Mouse (Mus musculus) forebrain, embryonic 15.5 days (tissue): Measurements from ENCODE around the gene Ttc34. TPM values are rescaled to one million over a fixed set of nuclear protein-coding genes. Genes with fewer than 3 reads are reported as not detected.

Experiments
- ATAC-seq: fragments of 200-750 bp; cut with Nextera tagmentation; replicated peaks from 2 replicates; pipeline ENCODE4 v1.8.0; 2017; ENCODE audit warnings: mild to moderate bottlenecking, moderate TSS enrichment, moderate library complexity
- H3K27ac ChIP-seq: fragments of 300-500 bp; sonication (generic); replicated peaks from 2 replicates; pipeline ENCODE4 v1.5.1; 2015; ENCODE audit warnings: mild to moderate bottlenecking, inconsistent platforms
- H3K27me3 ChIP-seq: fragments of 300-500 bp; sonication (generic); 2 replicates; pipeline ENCODE4 v1.6.1; 2015; ENCODE audit warnings: inconsistent platforms
- H3K36me3 ChIP-seq: fragments of 300-500 bp; sonication (generic); 2 replicates; pipeline ENCODE4 v1.6.1; 2015; ENCODE audit warnings: mild to moderate bottlenecking, inconsistent platforms
- H3K4me1 ChIP-seq: fragments of 300-500 bp; sonication (generic); 2 replicates; pipeline ENCODE4 v1.6.1; 2015; ENCODE audit warnings: inconsistent platforms
- H3K4me2 ChIP-seq: fragments of 300-500 bp; sonication (generic); replicated peaks from 2 replicates; pipeline ENCODE4 v1.6.1; 2015; ENCODE audit warnings: mild to moderate bottlenecking, inconsistent platforms
- H3K4me3 ChIP-seq: fragments of 300-500 bp; sonication (generic); 2 replicates; pipeline ENCODE4 v1.5.1; 2015; ENCODE audit warnings: mild to moderate bottlenecking, inconsistent platforms
- H3K9ac ChIP-seq: fragments of 300-500 bp; sonication (generic); replicated peaks from 2 replicates; pipeline ENCODE4 v1.6.1; 2015; ENCODE audit warnings: mild to moderate bottlenecking, inconsistent platforms
- H3K9me3 ChIP-seq: fragments of 300-500 bp; sonication (generic); 2 replicates; pipeline ENCODE4 v1.6.1; 2016; ENCODE audit warnings: inconsistent platforms
- WGBS: fragments of 180-500 bp; shearing (Covaris S2); methylation state at CpG from one replicate; pipeline ENCODE4 v1.1.7; 2015; ENCODE audit warnings: mixed read lengths; 5-methylcytosine and 5-hydroxymethylcytosine counted together
- polyA plus RNA-seq: library from polyadenylated mRNA; unstranded; fragments of >200 nt; fragmentation: Nextera tagmentation; extraction: Ambion mirVana; gene quantifications from 2 replicates; pipeline ENCODE4 v1.2.1, GENCODE M21; 2015

Ttc34 gene
- polyA plus RNA-seq: 1.3 TPM in 2 replicates

- ATAC-seq: no peak
- Histone ChIP-seq H3K27me3 (peaks cover 40% of the 10 kb centered on the region), H3K9ac (no peak within 1 kb of the TSS), H3K4me3 (no peak within 1 kb of the TSS), H3K36me3 (no peaks in the 10 kb centered on the region), H3K4me1 (peaks cover 4% of the 10 kb centered on the region; the same call in 1 of the 2 replicates), H3K27ac (no peak within 1 kb of the TSS), H3K9me3 (no peaks in the 10 kb centered on the region), H3K4me2 (no peak within 1 kb of the TSS)
- WGBS: 33% methylated on average over 2 of the region's 2 CpGs
Observed at GRCm38 (mm10) chr4:154837170-154837569, at the start of gene Ttc34. TSS of gene Ttc34 (plus strand) at chr4:154837459.

- no peak overlapping the region for H3K27ac ChIP-seq
- no peak overlapping the region for H3K4me2 ChIP-seq
- H3K4me1 ChIP-seq: no peaks in the 10 kb centered on the region
- no peak overlapping the region for H3K4me3 ChIP-seq
- no peaks in the 10 kb centered on the region for H3K27me3 ChIP-seq
- no peak for ATAC-seq
- no peaks in the 10 kb centered on the region for H3K36me3 ChIP-seq
- no peaks in the 10 kb centered on the region for H3K9me3 ChIP-seq
- WGBS: 69% methylated on average over 13 of the region's 13 CpGs
- H3K9ac ChIP-seq: no peak overlapping the region
Observed at GRCm38 (mm10) chr4:154787960-154788702, 49.1 kb upstream of the Ttc34 start.

- Histone ChIP-seq H3K9ac (no peak overlapping the region), H3K27ac (no peak overlapping the region), H3K27me3 (no peaks in the 10 kb centered on the region), H3K4me1 (no peaks in the 10 kb centered on the region), H3K36me3 (no peaks in the 10 kb centered on the region), H3K9me3 (no peaks in the 10 kb centered on the region), H3K4me2 (no peak overlapping the region), H3K4me3 (no peak overlapping the region)
- ATAC-seq: no peak
- WGBS: 59% methylated on average over 7 of the region's 7 CpGs
Observed at GRCm38 (mm10) chr4:154791894-154792293, 45.4 kb upstream of the Ttc34 start.

DNA sequence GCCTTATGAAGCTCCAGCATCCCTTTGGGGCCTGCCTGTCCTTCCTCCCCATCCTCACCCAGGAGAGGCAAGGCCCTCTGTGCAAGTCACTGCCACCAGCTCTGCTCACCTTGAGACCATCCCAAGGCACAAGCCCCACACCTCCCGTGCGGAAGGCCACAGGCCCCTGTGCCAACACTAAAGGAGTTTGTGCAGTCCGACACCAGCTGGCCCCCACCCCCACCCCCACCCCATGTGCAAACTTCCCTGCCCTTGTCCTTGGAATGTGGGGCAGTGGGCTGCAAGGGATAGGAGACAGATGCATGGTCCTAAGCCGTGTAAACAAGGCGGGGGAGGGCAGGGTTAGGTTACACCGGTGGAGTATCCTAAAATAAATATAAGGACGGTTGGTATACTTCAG, 43.8 kb upstream of the Ttc34 start:
- Histone ChIP-seq H3K27me3 (no peaks in the 10 kb centered on the region), H3K36me3 (no peaks in the 10 kb centered on the region), H3K9me3 (no peaks in the 10 kb centered on the region), H3K4me3 (no peak overlapping the region), H3K4me2 (no peak overlapping the region), H3K9ac (no peak overlapping the region), H3K4me1 (no peaks in the 10 kb centered on the region), H3K27ac (no peak overlapping the region)
- WGBS: 87% methylated on average over 7 of the region's 7 CpGs
- ATAC-seq: no peak

DNA sequence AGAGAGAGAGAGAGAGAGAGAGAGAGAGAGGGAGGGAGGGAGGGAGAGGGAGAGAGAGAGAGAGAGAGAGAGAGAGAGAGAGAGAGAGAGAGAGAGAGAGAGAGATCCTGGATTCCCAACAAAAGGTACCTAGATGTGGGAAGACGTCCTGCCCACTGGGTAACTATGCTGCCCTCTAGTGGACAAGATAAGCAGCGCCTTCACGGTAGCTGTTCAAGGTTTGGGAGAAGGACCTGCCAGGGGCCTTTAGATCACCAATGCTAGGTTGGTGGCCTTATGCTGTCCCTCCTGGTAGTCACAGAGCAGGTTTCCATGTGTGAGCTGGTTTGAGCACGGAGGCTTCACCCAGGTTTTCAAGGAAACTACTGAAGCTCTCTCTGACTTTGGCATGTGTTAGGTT, 39.4 kb upstream of the Ttc34 start:
- no peak for ATAC-seq
- H3K9me3 ChIP-seq: no peaks in the 10 kb centered on the region
- H3K27me3 ChIP-seq: peaks cover 15% of the 10 kb centered on the region; the same call in 1 of the 2 replicates
- H3K9ac ChIP-seq: no peak overlapping the region
- no peak overlapping the region for H3K27ac ChIP-seq
- H3K4me1 ChIP-seq: peaks cover 10% of the 10 kb centered on the region
- no peak overlapping the region for H3K4me3 ChIP-seq
- H3K4me2 ChIP-seq: no peak overlapping the region
- WGBS: 9% methylated on average over 4 of the region's 4 CpGs
- no peaks in the 10 kb centered on the region for H3K36me3 ChIP-seq

DNA sequence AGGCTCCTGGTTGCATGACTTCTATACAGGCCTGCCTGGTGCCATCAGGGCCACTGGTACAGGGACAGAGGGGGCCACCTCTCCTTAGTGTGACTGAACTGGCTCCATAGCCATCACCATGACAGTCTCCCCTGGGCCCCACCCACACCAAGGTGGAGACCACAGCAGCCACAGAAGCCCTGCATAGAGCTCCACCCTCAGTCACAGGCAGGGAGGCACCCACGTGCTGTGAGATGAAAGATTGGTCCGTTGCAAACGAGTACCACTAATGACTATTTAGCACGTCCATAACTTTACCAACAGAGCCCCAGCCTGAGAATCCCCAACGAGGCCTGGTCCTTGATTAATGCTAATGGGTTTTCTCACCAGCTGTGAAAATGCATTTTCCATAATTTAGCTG, 36.7 kb upstream of the Ttc34 start:
- no peak for ATAC-seq
- Histone ChIP-seq H3K9ac (no peak overlapping the region), H3K4me1 (peaks cover 10% of the 10 kb centered on the region), H3K9me3 (no peaks in the 10 kb centered on the region), H3K4me3 (no peak overlapping the region), H3K36me3 (no peaks in the 10 kb centered on the region), H3K27ac (no peak overlapping the region), H3K27me3 (peaks cover 15% of the 10 kb centered on the region; the same call in 1 of the 2 replicates), H3K4me2 (no peak overlapping the region)
- 19% methylated on average over 5 of the region's 5 CpGs for WGBS

DNA sequence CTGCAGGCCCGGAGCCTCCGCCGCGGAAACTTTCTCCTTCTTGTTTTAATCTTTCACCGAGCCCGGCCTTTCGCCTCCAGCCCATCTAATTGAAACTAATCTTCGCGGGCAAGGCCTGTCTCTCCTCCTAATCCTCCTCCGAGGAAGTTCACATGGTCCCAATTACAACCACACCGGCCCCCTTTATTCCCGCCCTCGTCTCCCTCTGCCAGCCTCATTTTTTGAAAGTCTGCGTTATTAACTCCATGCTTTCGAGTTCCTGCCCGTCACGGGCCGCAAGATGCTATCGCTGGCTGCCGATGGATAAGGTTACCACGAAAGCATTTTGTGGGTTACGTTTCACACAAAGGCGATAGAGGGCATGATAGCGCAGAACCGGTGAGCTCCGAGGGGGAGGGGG, 35.0 kb upstream of the Ttc34 start:
- WGBS: 1% methylated on average over 26 of the region's 26 CpGs
- no peak for ATAC-seq

DNA sequence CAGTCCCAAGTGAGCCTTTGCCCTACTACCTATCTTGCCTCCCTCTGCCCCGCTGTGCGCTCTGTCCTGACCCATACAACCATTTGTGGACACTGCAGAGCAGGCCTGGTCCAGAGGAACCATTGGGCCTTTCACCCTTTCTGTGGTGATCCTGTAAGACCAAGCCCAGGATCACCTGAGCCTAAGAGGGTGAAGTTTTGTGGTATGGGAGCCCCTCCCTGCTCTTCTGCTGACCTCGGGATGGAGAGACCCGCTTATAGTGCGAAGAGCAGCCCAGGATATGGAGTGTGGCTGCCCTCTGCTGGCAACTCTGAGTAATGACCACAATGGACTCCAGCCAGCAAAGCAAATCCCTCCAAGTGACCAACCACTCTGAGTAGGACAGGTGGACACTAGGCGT, 11.6 kb upstream of the Ttc34 start:
- peaks cover 24% of the 10 kb centered on the region; the same call in 1 of the 2 replicates for H3K27me3 ChIP-seq

More for the DNA sequence above, 35.0 kb upstream of the Ttc34 start:
- Histone ChIP-seq H3K9me3 (no peaks in the 10 kb centered on the region), H3K36me3 (no peaks in the 10 kb centered on the region), H3K4me2 (peak overlapping the region; percentile 6; the same call in 1 of the 2 replicates), H3K27ac (no peak overlapping the region), H3K9ac (no peak overlapping the region), H3K4me1 (peaks cover 10% of the 10 kb centered on the region), H3K27me3 (peaks cover 21% of the 10 kb centered on the region; the same call in 1 of the 2 replicates), H3K4me3 (no peak overlapping the region)

DNA sequence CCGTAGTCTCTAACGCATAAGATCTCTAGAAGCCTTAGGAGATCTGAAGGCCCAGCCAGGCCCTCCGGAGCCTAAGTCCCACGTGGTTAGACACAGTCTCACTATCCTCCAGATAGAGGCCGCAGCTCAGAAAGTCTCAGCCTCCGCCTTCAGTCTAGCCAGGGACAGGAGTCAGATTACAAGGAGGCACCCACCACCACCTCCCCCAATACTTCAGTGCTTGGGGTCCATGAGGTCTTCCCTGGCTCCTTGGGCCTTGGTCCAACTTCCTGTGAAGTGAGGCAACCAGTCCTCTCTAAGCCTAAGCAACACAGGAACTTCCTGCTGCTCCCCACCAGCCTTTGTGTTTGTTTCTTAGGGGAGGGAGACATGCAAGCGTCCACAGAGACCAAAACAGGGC, 11.0 kb upstream of the Ttc34 start:
- Histone ChIP-seq H3K4me3 (no peak overlapping the region), H3K27me3 (peaks cover 30% of the 10 kb centered on the region; the same call in 1 of the 2 replicates), H3K4me2 (no peak overlapping the region), H3K27ac (no peak overlapping the region), H3K36me3 (no peaks in the 10 kb centered on the region), H3K4me1 (no peaks in the 10 kb centered on the region), H3K9me3 (no peaks in the 10 kb centered on the region), H3K9ac (no peak overlapping the region)
- no peak for ATAC-seq
- WGBS: 56% methylated on average over 7 of the region's 7 CpGs

More for the DNA sequence above, 11.6 kb upstream of the Ttc34 start:
- 0 out of 2 replicates have a peak, but pooled peaks have one; percentile 63 for ATAC-seq
- H3K9ac ChIP-seq: no peak overlapping the region
- H3K36me3 ChIP-seq: no peaks in the 10 kb centered on the region
- no peak overlapping the region for H3K27ac ChIP-seq
- H3K9me3 ChIP-seq: no peaks in the 10 kb centered on the region
- H3K4me3 ChIP-seq: no peak overlapping the region
- WGBS: 29% methylated on average over 6 of the region's 6 CpGs
- no peaks in the 10 kb centered on the region for H3K4me1 ChIP-seq
- H3K4me2 ChIP-seq: no peak overlapping the region

- no peak for ATAC-seq
- Histone ChIP-seq H3K36me3 (no peaks in the 10 kb centered on the region), H3K27me3 (peaks cover 32% of the 10 kb centered on the region; the same call in 1 of the 2 replicates), H3K27ac (no peak overlapping the region), H3K4me3 (no peak overlapping the region), H3K4me1 (peaks cover 4% of the 10 kb centered on the region), H3K9me3 (no peaks in the 10 kb centered on the region), H3K9ac (no peak overlapping the region), H3K4me2 (no peak overlapping the region)
- 78% methylated on average over 7 of the region's 7 CpGs for WGBS
Observed at GRCm38 (mm10) chr4:154827181-154827580, 10.1 kb upstream of the Ttc34 start.

GRCm38 (mm10) chr4:154827861-154828610, 9.2 kb upstream of the Ttc34 start:
- H3K4me3 ChIP-seq: no peak overlapping the region
- ATAC-seq: no peak
- H3K4me2 ChIP-seq: no peak overlapping the region
- 42% methylated on average over 10 of the region's 10 CpGs for WGBS
- H3K36me3 ChIP-seq: no peaks in the 10 kb centered on the region
- peaks cover 8% of the 10 kb centered on the region for H3K4me1 ChIP-seq
- H3K27ac ChIP-seq: no peak overlapping the region
- peaks cover 32% of the 10 kb centered on the region; the same call in 1 of the 2 replicates for H3K27me3 ChIP-seq
- H3K9me3 ChIP-seq: no peaks in the 10 kb centered on the region
- H3K9ac ChIP-seq: no peak overlapping the region

- Histone ChIP-seq H3K9me3 (no peaks in the 10 kb centered on the region), H3K27me3 (peaks cover 44% of the 10 kb centered on the region; the same call in 1 of the 2 replicates), H3K27ac (no peak overlapping the region), H3K4me3 (no peak overlapping the region), H3K4me2 (no peak overlapping the region), H3K9ac (no peak overlapping the region), H3K36me3 (no peaks in the 10 kb centered on the region), H3K4me1 (peaks cover 8% of the 10 kb centered on the region)
- WGBS: 14% methylated on average over 9 of the region's 9 CpGs
- no peak for ATAC-seq
Observed at GRCm38 (mm10) chr4:154831915-154832573, 5.2 kb upstream of the Ttc34 start.
